9 mouse cellular contexts compared by ENCODE assay signal in genomic region chr17:87458911-87459749, GRCm38 (mm10). TPM values are rescaled to one million over a fixed set of nuclear protein-coding genes. Genes with fewer than 3 reads are reported as not detected.
DNase-seq lines count a peak whose midpoint lies in the region; ATAC-seq and TF ChIP-seq lines count a peak whose summit lies in the region.
"Had no signal": no experiment of that assay in that cellular context is flagged by ENCODE, and none has a peak within 500 bp of the region (broad histone marks: within the 10 kb centered on the region; RNA-seq: fewer than 3 reads in every experiment).

No protein-coding gene starts in this region.

- in situ Hi-C loops in CH12.LX (cut with MboI; ENCODE audit: low pct_ligation_motif_present, low pct_unique_long_range_greater_than_20kb, low sequenced_read_pairs): no loop called here

- no peak overlapping the region for H3K27ac ChIP-seq in CH12.LX (ENCODE audit: insufficient read depth, low read depth)
- H3K27ac ChIP-seq in bone marrow, adult 2 months (ENCODE audit: control insufficient read depth, insufficient read depth, low read depth, low read length, poor library complexity): peak overlapping the region; percentile 44; the same call in 1 of the 2 replicates
- H3K27ac ChIP-seq in midbrain, embryonic 10.5 days (replicated peaks): peak overlapping the region; percentile 64
- H3K27ac ChIP-seq in testis, adult 2 months (ENCODE audit: control insufficient read depth, insufficient read depth, low read depth, low read length): peak overlapping the region; percentile 88

- TF ChIP-seq RAD21 in CH12.LX (IDR thresholded peaks at IDR 0.05; ENCODE audit: low read depth, low read length): no peak

- H3K79me2 ChIP-seq in CH12.LX (replicated peaks; ENCODE audit: control insufficient read depth, extremely low read depth, insufficient read depth, poor library complexity, severe bottlenecking): no peaks in the 10 kb centered on the region

- H3K36me3 ChIP-seq in CH12.LX (replicated peaks in 1 of 2; ENCODE audit: control insufficient read depth in 1 of 2, insufficient read depth in 1 of 2, low read length in 1 of 2): no peaks in the 10 kb centered on the region
- no peaks in the 10 kb centered on the region for H3K36me3 ChIP-seq in midbrain, embryonic 10.5 days
- H3K36me3 ChIP-seq in testis, adult 2 months (ENCODE audit: control insufficient read depth, insufficient read depth, low read length): no peaks in the 10 kb centered on the region

- TF ChIP-seq EP300 in CH12.LX (IDR thresholded peaks at IDR 0.05; ENCODE audit: low read length): no peak

- TF ChIP-seq POLR2A in CH12.LX (IDR thresholded peaks at IDR 0.05; ENCODE audit: low read depth, low read length): no peak
- no peak for TF ChIP-seq POLR2A in bone marrow, adult 2 months (IDR thresholded peaks at IDR 0.05; ENCODE audit: borderline replicate concordance, control insufficient read depth, low read depth, low read length)
- TF ChIP-seq POLR2A in testis, adult 2 months (IDR thresholded peaks at IDR 0.05; ENCODE audit: control insufficient read depth, low read depth, low read length): 0 out of 2 replicates have a peak, but pooled peaks have one; percentile 41

- dilution Hi-C loops in CH12.LX (cut with MboI; ENCODE audit: extremely low pct_ligation_motif_present, extremely low pct_unique_long_range_greater_than_20kb, low sequenced_read_pairs): no loop called here

- H3K4me2 ChIP-seq in CH12.LX (ENCODE audit: insufficient read depth, low read depth, poor library complexity, severe bottlenecking): peak overlapping the region; percentile 52

- peaks cover 18% of the 10 kb centered on the region for H3K27me3 ChIP-seq in CH12.LX (replicated peaks)
- peaks cover 23% of the 10 kb centered on the region for H3K27me3 ChIP-seq in midbrain, embryonic 10.5 days (ENCODE audit: low read depth, poor library complexity, severe bottlenecking)
- H3K27me3 ChIP-seq in testis, adult 2 months (ENCODE audit: control insufficient read depth, insufficient read depth, low read length): no peaks in the 10 kb centered on the region

- DNase-seq in CH12.LX (ENCODE audit: extremely low read depth): peak; percentile 33
- DNase-seq in heart, postnatal 25 days (ENCODE audit: low spot score): peak; percentile 16
- peak; percentile 57 to 68 for DNase-seq in kidney, postnatal 4 days
- DNase-seq in midbrain, embryonic 10.5 days (ENCODE audit: low spot score): peak; percentile 39
- DNase-seq in left cerebral cortex, postnatal 25 days (ENCODE audit: low spot score in 2 of 2): no peak

- intact Hi-C loops in heart, postnatal 25 days (cut with DNase I): no loop called here
- intact Hi-C loops in left cerebral cortex, postnatal 25 days (cut with DNase I): no loop called here

- TF ChIP-seq CTCF in CH12.LX (conservative IDR thresholded peaks at IDR 0.05 in 1 of 2, IDR thresholded peaks at IDR 0.05 in 1 of 2; ENCODE audit: low read depth in 2 of 2, low read length in 2 of 2): no peak
- no peak for TF ChIP-seq CTCF in bone marrow, adult 2 months (IDR thresholded peaks at IDR 0.05; ENCODE audit: control insufficient read depth, insufficient read depth, low read length)
- TF ChIP-seq CTCF in testis, adult 2 months (IDR thresholded peaks at IDR 0.05; ENCODE audit: control insufficient read depth, insufficient read depth, insufficient replicate concordance, low read depth, low read length): no peak

- peaks cover 13 to 53% of the 10 kb centered on the region in 2 experiments for H3K4me1 ChIP-seq in CH12.LX (ENCODE audit: control insufficient read depth in 1 of 2, insufficient read depth in 2 of 2)
- H3K4me1 ChIP-seq in bone marrow, adult 2 months (ENCODE audit: control insufficient read depth, insufficient read depth, low read length): peaks cover 7% of the 10 kb centered on the region
- H3K4me1 ChIP-seq in midbrain, embryonic 10.5 days: peaks cover 50% of the 10 kb centered on the region
- H3K4me1 ChIP-seq in testis, adult 2 months (ENCODE audit: control insufficient read depth, insufficient read depth, low read length): peaks cover 5% of the 10 kb centered on the region

- H3K9ac ChIP-seq in CH12.LX (ENCODE audit: insufficient read depth, low read depth): no peak overlapping the region

- 0 out of 2 replicates have a peak, but pooled peaks have one; percentile 30 for ATAC-seq in erythroid progenitor cell, adult 5-6 weeks (replicated peaks; ENCODE audit: low FRiP score, poor library complexity, severe bottlenecking)

- WGBS in bone marrow, adult 2 months: 7% methylated on average over 13 of the region's 17 CpGs
- 11% methylated on average over 14 of the region's 17 CpGs for WGBS in midbrain, embryonic 10.5 days

- H3K9me3 ChIP-seq in CH12.LX (replicated peaks; ENCODE audit: low read length): no peaks in the 10 kb centered on the region
- H3K9me3 ChIP-seq in midbrain, embryonic 10.5 days (replicated peaks): no peaks in the 10 kb centered on the region

- no peak overlapping the region for H3K4me3 ChIP-seq in CH12.LX (replicated peaks in 1 of 3; ENCODE audit: low read depth in 2 of 3, low read length in 2 of 3, poor library complexity in 1 of 3)
- H3K4me3 ChIP-seq in bone marrow, adult 2 months (replicated peaks; ENCODE audit: control insufficient read depth, low read depth, low read length): peak overlapping the region; percentile 18
- peak overlapping the region; percentile 34 for H3K4me3 ChIP-seq in midbrain, embryonic 10.5 days
- no peak overlapping the region for H3K4me3 ChIP-seq in testis, adult 2 months (ENCODE audit: control insufficient read depth, low read depth, low read length)
- H3K4me3 ChIP-seq: erythroblast, embryonic 14.5 days had no signal

TF ChIP-seq in CH12.LX, 34 proteins besides CTCF, POLR2A, EP300 and RAD21:
- no peak for TF ChIP-seq SIN3A (IDR thresholded peaks at IDR 0.05; ENCODE audit: low read length)
- peak; percentile 20; the same call in 1 of the 2 replicates for TF ChIP-seq IRF4 (IDR thresholded peaks at IDR 0.05; ENCODE audit: low read depth, low read length)
- 0 out of 2 replicates have a peak, but pooled peaks have one; percentile 34 for TF ChIP-seq MAZ (IDR thresholded peaks at IDR 0.05; ENCODE audit: low read depth, low read length)
- TF ChIP-seq MAFK (IDR thresholded peaks at IDR 0.05; ENCODE audit: insufficient replicate concordance, low read length): no peak
- no peak for TF ChIP-seq MEF2A (IDR thresholded peaks at IDR 0.05; ENCODE audit: borderline replicate concordance, low read depth, low read length)

RNA-seq across cellular contexts. Expression of gene Calm2, which starts 12.4 kb away (rescaled TPM):
- total RNA-seq in CH12.LX (2012; rRNA removed): 203 and 255 TPM in 2 replicates
- total RNA-seq in CH12.LX (2014; rRNA removed): 546 and 623 TPM in 2 replicates
- polyA plus RNA-seq in CH12.LX (2012; ENCODE audit: insufficient read length, low read depth): 604 and 634 TPM in 2 replicates
- polyA plus RNA-seq in bone marrow, adult 2 months (2011; ENCODE audit: insufficient read depth, insufficient read length, low replicate concordance, missing spikeins): 210 and 304 TPM in 2 replicates
- total RNA-seq in erythroid progenitor cell, adult 5-6 weeks (2015; ENCODE audit: low replicate concordance): 389 and 401 TPM in 2 replicates
- 511 and 672 TPM in 2 replicates for total RNA-seq in erythroid progenitor cell, adult 5-6 weeks (2017; ENCODE audit: low replicate concordance)
- total RNA-seq in heart, postnatal 25 days (2021): 100 to 1,000 TPM; 131 to 166 TPM
- 1,154 and 1,167 TPM in 2 replicates for polyA plus RNA-seq in midbrain, embryonic 10.5 days (2016; fragmentation: Nextera tagmentation; extraction: Ambion mirVana)
- 174 and 245 TPM in 2 replicates for polyA plus RNA-seq in testis, adult 2 months (2012; rRNA removed)
- 1,000 to 10,000 TPM; 2,216 to 2,449 TPM for total RNA-seq in left cerebral cortex, postnatal 25 days (2021)

RNA-seq across cellular contexts. Expression of gene Stpg4, which starts 31.6 kb away (rescaled TPM):
- total RNA-seq in CH12.LX (2012; rRNA removed) (not detected in 2 replicates), CH12.LX (2014; rRNA removed) (not detected in 2 replicates)
- polyA plus RNA-seq in CH12.LX (2012; ENCODE audit: insufficient read length, low read depth): not detected in 2 replicates
- polyA plus RNA-seq in bone marrow, adult 2 months (2011; ENCODE audit: insufficient read depth, insufficient read length, low replicate concordance, missing spikeins): not detected in 2 replicates
- total RNA-seq in erythroid progenitor cell, adult 5-6 weeks (2015; ENCODE audit: low replicate concordance): not detected in 2 replicates
- 3.1 TPM in 1 of 2 replicates, not detected in the other for total RNA-seq in erythroid progenitor cell, adult 5-6 weeks (2017; ENCODE audit: low replicate concordance)
- total RNA-seq in heart, postnatal 25 days (2021): not detected
- polyA plus RNA-seq in midbrain, embryonic 10.5 days (2016; fragmentation: Nextera tagmentation; extraction: Ambion mirVana): not detected in 2 replicates
- polyA plus RNA-seq in testis, adult 2 months (2012; rRNA removed): 382 and 415 TPM in 2 replicates
- under 1 TPM in 1 of 2 experiments, not detected in 1; 0.62 TPM for total RNA-seq in left cerebral cortex, postnatal 25 days (2021)
- polyA plus RNA-seq: erythroblast, embryonic 14.5 days had no signal

Comparison
In these comparisons a context has a peak if more than half of its experiments do, and no peak if none do; other contexts are left out.
1. DNase-seq: peak in CH12.LX (single experiment), heart, postnatal 25 days (single experiment), kidney, postnatal 4 days (2 of 2) and midbrain, embryonic 10.5 days (single experiment); none in left cerebral cortex, postnatal 25 days (0 of 2).
2. H3K4me3 ChIP-seq: peak in bone marrow, adult 2 months (single experiment) and midbrain, embryonic 10.5 days (single experiment); none in CH12.LX (0 of 3) and testis, adult 2 months (single experiment).